Mouse (Mus musculus): Measurements from ENCODE around the gene Galnt7.

DNA sequence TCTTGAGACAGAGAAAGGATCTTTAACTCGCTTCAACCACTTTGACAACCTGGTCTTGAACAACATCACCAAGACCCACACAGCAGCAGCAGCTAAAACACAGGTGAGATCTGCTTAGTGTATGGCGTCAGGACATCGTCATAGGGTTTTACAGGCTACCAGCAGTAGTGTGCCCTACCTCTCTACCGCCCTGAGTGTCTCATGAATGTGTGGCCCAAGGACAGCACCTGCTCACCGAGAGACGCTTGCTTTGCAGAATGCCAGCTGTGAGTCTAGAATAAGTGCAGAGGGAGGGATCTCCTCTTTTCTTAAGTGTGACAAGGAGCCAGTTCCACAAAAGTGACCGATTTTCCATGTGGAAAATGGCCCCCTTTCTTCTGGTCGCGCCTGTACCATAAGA lies 77.5 kb downstream of the Galnt7 start:
- TF ChIP-seq POLR2A (IDR thresholded peaks at IDR 0.05; ENCODE audit: control insufficient read depth in 1 of 2, insufficient read depth in 1 of 2, low read depth in 1 of 2, low read length in 2 of 2, poor library complexity in 1 of 2) (no peak), CTCF (IDR thresholded peaks at IDR 0.05 in 2 of 3, conservative IDR thresholded peaks at IDR 0.05 in 1 of 3; ENCODE audit: control insufficient read depth in 1 of 3, insufficient read depth in 1 of 3, low read depth in 2 of 3, low read length in 3 of 3, poor library complexity in 1 of 3, severe bottlenecking in 1 of 3) (no peak), NELFE (IDR thresholded peaks at IDR 0.05; ENCODE audit: low read depth, low read length) (no peak), EP300 (IDR thresholded peaks at IDR 0.05; ENCODE audit: low read depth in 1 of 2, low read length in 2 of 2) (no peak), ETS1 (IDR thresholded peaks at IDR 0.05; ENCODE audit: low read depth, low read length) (no peak), ZMIZ1 (IDR thresholded peaks at IDR 0.05; ENCODE audit: low read depth, low read length) (no peak), ZC3H11A (IDR thresholded peaks at IDR 0.05; ENCODE audit: low read depth, low read length) (no peak), ELF1 (IDR thresholded peaks at IDR 0.05; ENCODE audit: low read depth, low read length) (no peak), MEF2A (IDR thresholded peaks at IDR 0.05; ENCODE audit: extremely low read depth, insufficient replicate concordance, low read depth, low read length, poor library complexity, severe bottlenecking) (no peak), ZKSCAN1 (IDR thresholded peaks at IDR 0.05; ENCODE audit: low read depth, low read length) (no peak), HCFC1 (IDR thresholded peaks at IDR 0.05; ENCODE audit: low read depth, low read length) (no peak)

Measured in MEL (cell line).